Mouse (Mus musculus): ENCODE results near the gene Tubg2.
A peak's percentile ranks its signal among the peaks of the same experiment; 100 is the strongest.
"Not testable (repeated sequence)": the region's sequence is repeated elsewhere in the genome, so short reads cannot be mapped to it uniquely, and the experiment has no call there.

Gene Tubg2

DNA sequence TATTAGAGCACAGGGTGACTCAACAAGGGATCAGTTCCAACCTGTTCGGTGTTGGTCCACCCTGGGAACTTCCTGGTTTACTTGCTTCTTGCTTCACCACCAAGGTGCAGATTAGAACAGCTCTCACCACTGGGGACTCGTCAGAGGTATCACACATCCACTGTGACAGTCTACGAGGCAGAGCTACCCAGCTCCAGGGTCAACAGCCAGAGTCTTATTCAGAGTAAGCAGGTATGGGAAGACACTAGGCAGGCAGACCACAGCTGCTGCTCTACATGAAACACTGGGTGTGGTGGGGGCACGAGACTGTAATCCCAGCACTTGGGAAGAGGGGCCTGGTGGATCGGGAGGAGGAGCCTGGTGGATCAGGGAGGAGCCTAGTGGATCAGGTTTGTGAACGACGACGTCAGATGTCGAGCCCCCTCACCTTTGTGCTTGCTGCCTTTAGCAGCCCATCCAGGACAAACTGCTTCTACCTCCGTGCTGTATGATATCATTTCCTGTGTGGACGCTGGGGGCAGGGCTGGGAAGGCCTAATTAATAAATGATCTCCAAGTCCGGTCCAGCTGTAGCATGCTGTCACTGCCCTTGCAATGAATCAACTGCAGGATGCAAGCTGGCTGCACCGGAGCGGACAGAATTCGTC, 17.0 kb upstream of the Tubg2 start:
- peak; percentile 85 for DNase-seq (ENCODE audit: low read depth, low spot score)

DNA sequence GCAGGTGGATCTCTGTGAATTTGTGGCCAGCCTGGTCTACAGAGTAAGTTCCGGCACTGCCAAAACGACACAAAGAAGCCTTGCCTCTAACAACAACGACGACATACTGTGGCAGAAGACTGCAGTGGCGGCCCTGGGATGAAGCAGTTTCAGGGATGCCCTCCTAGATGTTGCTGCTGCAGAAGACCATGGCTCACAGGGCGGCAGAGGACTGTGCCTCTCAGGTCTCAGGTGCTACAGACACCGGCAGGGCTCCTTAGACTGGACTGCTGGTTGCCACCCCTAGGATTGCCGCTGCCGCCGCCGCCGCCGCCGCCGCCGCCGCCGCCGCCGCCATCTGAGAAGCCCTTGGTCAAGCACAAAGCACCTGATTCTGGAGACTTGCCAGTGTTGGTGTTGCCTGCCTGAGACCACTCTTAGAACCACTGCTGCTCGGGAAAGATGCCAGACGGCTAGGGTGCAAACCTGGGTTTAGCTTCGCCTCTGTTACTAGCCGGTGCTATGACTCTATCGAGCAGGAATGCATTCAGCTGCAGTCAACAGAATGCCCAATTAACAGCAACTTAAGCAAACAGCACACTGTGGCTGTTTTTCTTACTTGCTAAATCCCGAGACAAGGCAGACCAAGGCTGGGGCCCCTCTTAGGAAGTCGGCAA, 15.4 kb upstream of the Tubg2 start:
- DNase-seq (ENCODE audit: low read depth, low spot score): no peak

DNA sequence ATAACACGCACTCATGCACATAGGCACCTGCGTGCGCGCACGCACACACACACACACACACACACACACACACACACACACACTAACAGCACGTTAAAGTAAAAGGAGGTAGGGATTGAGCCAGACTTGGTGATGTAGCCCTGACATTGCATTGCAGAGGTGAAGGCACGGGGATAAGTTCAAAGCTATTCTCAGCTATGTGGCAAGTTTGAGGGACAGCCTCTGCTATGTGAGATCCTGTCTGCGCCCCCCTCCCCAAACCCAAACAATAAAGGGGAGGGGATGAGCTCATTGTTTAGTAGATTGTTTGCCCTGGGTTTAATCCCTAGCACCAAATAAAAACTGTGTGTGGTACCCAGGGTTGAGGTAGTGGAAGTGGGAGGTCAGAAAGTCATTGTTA, 14.6 kb upstream of the Tubg2 start:
- no peak for DNase-seq (ENCODE audit: low read depth, low spot score)

DNA sequence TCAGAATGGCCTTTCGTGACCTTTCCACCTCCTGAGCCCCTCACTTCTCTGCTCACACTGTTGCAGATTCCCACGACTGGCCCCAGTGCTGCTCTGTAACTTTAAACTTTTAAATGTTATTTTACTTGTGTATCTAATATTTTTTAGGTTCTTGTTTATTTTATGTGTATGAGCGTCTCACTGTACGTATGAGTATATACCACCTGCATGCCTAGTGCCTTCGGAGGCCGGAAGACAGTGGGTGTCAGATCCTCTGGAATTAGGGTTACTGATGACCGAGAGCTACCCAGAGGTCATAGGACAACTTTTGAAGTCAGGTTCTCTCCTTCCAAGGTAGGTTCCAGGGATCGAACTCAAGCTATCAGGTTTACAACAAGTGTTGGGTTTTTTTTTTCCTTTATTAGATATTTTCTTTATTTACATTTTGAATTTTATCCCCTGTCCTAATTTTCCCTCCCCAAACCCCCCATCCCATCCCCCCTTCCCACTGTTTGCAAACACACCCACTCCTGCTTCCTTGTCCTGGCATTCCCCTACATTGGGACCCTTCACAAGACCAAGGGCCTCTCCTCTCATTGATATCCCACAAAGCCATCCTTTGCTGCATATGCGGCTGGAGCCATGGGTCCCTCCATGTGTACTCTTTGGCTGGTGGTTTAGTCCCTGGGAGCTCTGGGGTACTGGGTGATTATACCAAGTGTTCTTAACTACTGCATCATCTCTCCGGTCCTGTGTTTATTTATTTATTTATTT, 13.3 kb upstream of the Tubg2 start:
- no peak for DNase-seq (ENCODE audit: low read depth, low spot score)

DNA sequence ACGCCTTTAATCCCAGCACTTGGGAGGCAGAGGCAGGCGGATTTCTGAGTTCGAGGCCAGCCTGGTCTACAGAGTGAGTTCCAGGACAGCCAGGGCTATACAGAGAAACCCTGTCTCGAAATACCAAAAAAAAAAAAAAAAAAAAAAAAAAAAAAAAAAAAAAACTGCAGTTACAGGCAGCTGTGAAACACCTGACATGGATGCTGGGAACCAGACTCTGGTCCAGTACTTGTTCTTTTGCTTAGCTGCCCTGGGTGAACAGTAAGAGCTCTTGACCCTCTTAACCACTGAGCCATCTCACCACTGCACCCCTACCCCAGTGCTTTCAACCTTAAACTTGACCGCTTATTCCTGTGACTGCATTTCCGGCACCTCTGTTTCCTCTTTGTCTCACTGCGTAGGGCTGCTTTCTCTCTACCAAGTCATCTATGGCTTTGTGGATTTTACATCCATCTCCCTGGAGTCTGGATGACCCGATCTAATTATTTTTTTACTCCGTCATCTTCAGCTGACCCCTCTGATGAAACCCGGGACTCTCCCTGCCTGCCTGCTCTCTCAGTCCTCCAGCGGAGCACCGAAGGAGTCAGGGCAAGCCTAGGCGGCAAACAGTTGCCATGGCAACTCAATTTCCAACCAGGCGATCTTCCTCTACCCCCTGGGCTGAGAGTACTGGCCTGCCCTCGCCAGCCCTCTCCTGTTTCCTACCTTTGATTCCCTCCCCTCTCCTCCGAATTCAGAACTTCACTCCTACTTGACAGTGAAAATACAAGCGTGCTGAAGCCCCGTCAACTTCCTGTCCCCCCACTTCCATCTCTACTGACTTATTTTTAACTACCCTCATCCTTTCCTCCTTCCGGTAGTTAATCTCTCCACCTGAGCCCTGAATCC, 12.1 kb upstream of the Tubg2 start:
- DNase-seq (ENCODE audit: low read depth, low spot score): peak; percentile 82

DNA sequence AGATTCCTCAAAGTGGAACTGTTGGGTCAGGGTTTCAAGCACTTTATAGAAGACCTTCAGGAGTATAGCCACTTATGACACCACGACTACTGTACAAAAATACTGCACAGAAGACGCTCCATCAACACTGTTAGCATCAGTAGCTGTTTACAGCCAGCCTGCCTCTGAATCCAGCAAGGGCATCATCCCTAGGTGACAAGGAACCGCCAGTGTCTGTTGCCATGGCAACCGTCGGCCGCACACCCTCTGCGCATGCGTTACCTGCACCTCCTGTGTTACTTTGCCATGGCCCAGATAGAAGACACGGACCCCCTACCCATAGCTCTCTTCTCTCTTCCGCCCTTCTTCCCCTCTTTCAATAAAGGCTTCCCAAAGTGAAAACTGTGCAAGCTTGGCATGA, 9.3 kb upstream of the Tubg2 start:
- DNase-seq (ENCODE audit: low read depth, low spot score): peak; percentile 74

DNA sequence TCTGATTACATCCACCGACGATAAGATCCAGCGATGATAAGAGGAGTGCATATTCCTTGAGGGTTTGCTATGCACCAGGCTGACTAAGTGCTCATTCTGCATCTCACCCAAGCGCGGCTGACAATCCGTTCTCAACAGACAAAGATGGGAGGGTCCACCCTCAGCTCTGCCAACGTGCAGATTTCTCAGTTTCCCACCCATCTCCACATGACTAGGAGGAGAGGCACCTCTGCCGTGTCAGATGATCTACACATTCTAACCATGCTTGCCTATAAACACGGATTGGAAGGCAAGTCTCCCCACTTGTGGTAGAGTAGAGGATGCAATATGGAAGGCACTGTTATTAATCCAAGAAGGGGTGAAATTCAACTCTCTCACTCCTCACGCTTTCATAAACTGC, 7.0 kb upstream of the Tubg2 start:
- peak; percentile 39 for DNase-seq (ENCODE audit: low read depth, low spot score)

DNA sequence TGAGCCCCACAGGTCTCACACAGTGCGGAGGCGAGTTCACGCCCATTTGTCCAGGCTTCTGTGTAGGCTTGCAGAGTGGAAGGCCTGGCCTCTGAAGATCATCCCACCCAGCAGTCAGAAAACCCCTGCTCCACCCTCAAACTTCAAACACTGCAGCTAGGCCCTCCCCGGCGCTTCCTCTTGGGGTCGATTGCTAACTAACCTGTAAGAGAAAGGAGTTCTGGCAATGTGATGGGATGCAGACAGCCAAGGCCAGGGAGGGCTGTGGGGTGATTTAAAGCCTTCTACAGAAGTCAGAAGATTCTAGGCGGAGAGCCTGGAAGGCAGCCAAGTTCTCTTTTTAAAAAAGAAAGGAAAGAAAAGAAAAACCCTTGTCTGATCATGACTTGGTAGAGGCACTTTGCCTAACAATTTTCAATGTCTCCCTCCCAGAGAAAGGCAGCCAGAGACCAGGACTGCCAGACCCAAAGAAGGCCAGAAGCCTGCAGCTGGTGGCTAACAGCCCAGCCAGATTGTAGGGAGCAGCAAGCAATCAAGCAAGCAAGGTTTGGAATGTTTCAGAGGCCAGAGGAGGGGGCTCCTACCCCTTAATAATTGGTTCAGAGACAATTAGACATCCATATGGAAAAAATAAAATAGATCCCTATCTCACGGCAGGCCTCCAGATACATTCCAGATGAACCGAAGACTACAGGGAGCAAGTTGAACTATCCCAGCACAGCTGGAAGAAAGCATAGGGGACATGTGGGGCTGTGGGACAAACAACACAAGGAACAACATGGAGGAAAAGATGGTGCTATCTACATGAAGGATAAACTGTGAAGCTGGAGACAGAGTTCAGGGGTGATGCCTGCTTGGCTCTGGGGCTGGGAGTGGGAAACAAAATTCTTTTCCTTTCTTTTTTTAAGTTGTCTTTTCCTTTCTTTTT, 6.3 kb upstream of the Tubg2 start:
- peak; percentile 74 for DNase-seq (ENCODE audit: low read depth, low spot score)

DNA sequence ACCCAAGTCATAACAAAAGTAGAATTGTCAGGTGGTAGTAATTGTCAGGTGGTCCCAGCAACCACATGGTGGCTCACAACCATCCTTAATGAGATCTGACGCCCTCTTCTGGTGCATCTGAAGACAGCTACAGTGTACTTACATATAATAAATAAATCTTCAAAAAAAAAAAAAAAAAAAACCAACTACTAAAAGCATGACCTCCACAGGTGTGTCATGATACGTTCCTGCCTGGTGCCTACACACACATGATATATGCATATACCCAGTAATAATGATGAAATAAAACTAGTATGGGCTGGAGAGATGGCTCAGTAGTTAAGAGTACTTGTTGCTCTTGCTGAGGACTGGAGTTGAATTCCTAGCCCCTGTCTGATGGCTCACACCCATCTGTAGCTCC, 4.6 kb upstream of the Tubg2 start:
- DNase-seq (ENCODE audit: low read depth, low spot score): no peak

DNA sequence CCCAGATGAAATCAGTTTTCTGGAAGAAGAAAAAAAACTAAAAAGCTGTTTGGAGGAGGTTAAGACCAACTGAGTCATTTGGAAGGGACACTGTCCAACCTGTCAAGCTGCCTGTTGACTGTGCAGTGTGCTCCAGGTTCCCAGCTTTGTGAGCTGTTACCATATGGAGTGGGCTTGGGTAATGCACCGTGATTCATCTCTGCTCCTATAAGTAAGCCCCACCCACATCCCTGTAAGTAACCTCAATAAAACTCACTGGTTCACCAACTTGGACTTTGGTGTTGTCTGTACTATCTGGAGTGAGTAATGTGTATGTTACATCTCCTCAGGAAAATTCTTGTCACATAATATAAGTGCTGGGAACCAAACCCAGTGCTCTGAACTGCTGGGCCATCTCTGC, 2.9 kb upstream of the Tubg2 start:
- DNase-seq (ENCODE audit: low read depth, low spot score): no peak

DNA sequence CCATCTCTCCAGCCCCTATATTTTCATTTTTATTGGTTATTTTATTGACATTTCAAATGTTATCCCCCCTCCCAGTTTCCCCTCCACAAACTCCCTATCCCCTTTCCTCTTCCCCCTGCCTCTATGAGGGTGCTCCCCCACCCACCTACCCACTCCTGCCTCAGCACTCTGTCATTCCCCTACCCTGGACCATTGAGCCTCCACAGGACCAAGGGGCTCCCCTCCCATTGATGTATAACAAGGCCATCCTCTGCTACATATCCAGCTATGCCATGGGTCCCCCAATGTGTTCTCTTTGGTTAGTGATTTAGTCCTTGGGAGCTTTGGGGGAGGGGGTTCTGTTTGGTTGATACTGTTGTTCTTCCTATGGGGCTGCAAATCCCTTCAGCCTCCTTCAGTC, 1.1 kb upstream of the Tubg2 start:
- DNase-seq (ENCODE audit: low read depth, low spot score): no peak

DNA sequence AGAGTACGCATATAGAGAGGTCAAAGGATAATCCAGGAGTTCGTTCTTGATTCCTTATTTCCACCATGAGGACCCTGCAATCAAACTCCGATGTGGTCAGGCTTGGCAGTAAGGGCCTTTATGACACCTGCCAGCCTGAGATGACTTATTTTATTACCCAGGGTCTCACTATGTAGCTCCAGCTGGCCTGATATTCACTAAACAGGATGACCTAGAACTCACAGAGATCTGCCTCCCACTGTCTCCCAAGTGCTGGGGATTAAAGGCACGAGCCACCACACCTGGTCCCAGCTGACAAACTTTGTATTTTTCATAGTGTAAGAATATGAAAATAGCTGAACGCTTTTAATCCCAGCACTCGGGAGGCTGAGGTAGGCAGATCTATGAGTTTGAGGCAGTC, 556 bp upstream of the Tubg2 start:
- no peak for DNase-seq (ENCODE audit: low read depth, low spot score)

DNA sequence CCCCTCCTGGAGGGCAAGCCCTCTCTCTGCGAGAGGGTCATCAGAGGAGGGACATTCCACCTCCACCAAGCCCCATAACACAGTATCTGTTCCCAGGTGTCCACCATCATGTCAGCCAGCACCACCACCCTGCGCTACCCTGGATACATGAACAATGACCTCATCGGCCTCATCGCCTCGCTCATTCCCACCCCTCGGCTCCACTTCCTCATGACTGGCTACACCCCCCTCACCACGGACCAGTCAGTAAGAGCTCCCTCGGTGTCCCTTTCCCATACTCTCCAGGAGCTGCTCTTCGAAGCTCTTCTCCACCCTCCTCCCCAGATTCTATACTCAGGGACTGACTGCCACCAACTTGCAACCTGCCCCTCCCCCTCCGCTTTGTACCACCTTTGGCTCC, 4.4 kb downstream of the Tubg2 start:
- DNase-seq (ENCODE audit: low read depth, low spot score): not testable (repeated sequence)

DNA sequence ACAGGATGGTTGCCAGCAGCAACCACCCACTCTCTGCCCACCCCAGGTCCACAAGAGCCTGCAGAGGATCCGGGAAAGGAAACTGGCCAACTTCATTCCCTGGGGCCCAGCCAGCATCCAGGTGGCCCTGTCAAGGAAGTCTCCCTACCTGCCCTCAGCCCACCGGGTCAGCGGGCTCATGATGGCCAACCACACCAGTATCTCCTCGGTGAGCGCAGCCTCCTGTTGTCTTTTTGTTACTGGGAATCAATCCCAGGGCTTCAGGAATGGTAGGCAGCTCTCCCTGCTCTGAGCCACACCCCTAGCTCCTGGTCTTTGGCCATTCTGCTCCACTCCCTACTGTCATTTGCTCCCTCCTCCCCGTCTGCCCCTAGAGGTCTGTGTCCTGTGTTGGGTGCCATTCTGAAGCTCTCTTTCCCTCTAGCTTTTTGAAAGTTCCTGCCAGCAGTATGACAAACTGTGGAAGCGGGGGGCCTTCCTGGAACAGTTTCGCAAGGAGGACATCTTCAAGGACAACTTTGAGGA, 5.3 kb downstream of the Tubg2 start:
- peak; percentile 57 for DNase-seq (ENCODE audit: low read depth, low spot score)

DNA sequence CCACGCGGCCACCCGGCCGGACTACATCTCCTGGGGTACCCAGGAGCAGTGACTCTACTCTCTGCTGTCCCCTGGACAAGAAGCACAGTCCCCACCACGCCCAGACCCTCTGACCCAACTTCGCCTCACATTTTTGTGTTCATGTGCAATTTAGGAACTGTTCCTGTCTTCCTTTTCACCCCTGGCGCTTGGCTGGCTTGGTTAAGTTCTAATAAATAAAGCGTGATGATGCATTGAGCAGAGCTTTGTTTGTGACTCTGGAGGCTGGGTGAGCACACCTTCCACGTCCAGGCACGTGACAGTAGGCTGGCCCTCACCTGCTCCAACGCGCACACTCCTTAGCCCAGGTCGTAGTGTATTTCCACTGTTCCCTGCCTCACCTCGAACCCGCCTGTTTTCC, 5.8 kb downstream of the Tubg2 start:
- no peak for DNase-seq (ENCODE audit: low read depth, low spot score)

DNA sequence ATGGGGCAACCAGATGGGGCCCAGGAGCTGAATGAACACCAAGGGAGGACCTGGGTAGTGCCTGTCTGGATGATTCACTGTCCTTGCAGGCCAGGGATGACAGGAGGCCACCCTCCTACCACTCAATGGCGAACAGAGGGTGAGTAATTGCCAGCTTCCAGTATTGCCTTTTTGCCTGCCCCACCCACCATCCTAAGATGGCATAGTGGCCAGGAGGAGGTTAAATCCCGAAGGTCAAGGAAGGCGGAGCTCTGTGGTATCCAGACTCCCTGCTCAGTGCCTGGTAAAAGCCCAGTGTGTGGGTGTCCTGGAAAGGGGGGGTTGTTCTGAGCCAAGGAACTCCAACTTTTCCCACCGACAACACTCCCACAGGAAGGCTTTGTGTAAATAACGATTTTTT, 6.6 kb downstream of the Tubg2 start:
- no peak for DNase-seq (ENCODE audit: low read depth, low spot score)

DNA sequence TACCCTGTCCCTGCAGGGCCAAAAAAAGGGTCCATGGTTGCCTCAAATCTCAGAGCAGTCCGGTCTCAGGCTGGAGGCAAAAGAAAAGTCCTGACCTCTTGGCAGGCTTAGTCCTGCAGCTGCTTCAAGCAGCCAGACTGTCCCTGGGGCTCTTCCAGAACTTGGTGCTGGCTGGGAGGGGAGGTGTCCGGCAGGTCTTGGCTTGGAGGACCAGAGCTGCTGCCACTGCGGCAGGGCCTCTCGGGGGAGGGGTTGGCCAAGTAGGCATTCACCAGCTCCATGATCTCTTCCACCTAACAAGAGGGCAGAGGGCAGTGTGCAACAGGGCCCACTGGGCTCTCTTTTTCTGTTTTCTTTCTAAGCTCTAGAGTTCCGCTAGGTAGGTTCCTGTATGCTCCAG, 7.1 kb downstream of the Tubg2 start:
- DNase-seq (ENCODE audit: low read depth, low spot score): no peak

DNA sequence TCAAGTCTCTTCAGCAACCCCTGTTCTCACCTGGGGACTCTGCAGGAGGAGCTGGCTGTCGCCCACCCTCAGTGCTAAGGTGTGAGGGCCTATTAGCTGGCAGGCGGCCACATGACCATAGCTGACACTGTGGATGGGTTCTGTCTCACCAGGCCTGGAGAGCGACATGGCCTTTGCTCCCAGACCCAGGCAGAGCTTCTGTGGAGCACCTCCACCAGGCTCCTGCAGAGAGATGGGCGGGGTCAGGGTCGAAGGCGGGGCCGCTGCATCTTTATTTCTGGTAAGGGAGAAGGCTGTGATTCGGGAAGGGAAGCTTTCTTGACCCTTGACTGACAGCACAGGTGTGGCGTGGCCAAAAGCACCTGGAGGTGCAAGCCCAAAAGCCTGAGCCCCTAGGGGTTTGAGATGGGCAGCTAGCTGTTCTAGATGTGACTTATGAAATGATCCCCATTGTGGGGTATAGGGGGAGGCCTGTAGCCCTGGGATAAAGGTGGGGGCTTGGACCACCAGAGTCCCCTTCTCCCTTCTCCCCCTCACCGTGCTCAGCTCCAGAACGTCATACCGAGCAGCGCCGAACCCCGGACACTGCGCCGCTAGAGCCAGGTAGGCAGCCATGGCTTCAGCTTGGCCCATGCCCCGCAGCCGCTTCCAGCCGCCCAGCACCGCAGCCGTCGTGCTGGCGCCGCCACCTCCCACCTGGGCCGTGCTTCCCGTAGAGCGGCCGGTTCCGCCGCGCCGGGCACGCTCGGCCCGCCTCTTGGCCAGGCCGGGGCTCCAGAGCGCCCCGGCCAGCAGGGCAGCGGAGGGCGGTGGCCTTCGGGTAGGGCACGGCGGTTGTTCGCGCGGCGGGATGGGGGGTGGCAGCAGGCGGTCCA, 8.0 kb downstream of the Tubg2 start:
- DNase-seq (ENCODE audit: low read depth, low spot score): peak; percentile 75

DNA sequence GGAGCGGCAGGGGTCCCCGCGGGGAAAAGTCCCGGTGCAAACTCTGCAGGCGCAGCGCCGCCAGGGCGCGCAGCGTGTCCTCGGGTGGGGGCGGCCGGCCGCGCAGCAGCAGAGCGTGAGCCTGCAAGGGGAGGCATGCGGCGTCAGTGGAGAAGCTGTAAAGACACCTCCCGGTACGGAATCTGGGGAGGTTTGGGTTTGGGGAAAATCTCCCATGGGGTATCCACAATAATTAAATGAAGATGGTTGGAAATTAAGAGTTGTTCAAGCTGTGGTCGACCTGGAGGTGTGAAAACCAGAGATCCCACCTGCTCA, 8.6 kb downstream of the Tubg2 start:
- DNase-seq (ENCODE audit: low read depth, low spot score): peak; percentile 22
